Comparison of ENCODE assay signal across 8 mouse cellular contexts in genomic region chr19:8872266-8872840, GRCm38 (mm10). TPM values are rescaled to one million over a fixed set of nuclear protein-coding genes. Genes with fewer than 3 reads are reported as not detected.
A peak's percentile ranks its signal among the peaks of the same experiment; 100 is the strongest.
DNase-seq lines count a peak whose midpoint lies in the region; ATAC-seq and TF ChIP-seq lines count a peak whose summit lies in the region.

No protein-coding gene starts in this region.

- TF ChIP-seq CTCF in kidney, postnatal 0 days (IDR thresholded peaks at IDR 0.05; ENCODE audit: low read depth) = no peak

- H3K9ac ChIP-seq in kidney, postnatal 0 days (ENCODE audit: low read depth, low read length) = peak overlapping the region; percentile 96
- H3K9ac ChIP-seq in hindbrain, embryonic 16.5 days (ENCODE audit: low read depth, low read length) = peak overlapping the region; percentile 86
- peak overlapping the region; percentile 97 for H3K9ac ChIP-seq in midbrain, embryonic 16.5 days (ENCODE audit: low read depth, low read length)

- H3K27me3 ChIP-seq in kidney, postnatal 0 days (ENCODE audit: insufficient read depth, low read length) = no peaks in the 10 kb centered on the region
- H3K27me3 ChIP-seq in hindbrain, embryonic 16.5 days (replicated peaks; ENCODE audit: control insufficient read depth, insufficient read depth, low read length) = no peaks in the 10 kb centered on the region
- no peaks in the 10 kb centered on the region for H3K27me3 ChIP-seq in midbrain, embryonic 16.5 days (ENCODE audit: control insufficient read depth, insufficient read depth, low read depth, low read length)

- H3K36me3 ChIP-seq in kidney, postnatal 0 days (ENCODE audit: insufficient read depth, low read length) = peaks cover 31% of the 10 kb centered on the region
- peaks cover 26% of the 10 kb centered on the region for H3K36me3 ChIP-seq in hindbrain, embryonic 16.5 days (ENCODE audit: control insufficient read depth, insufficient read depth, low read length)
- peaks cover 6% of the 10 kb centered on the region; the same call in 1 of the 2 replicates for H3K36me3 ChIP-seq in midbrain, embryonic 16.5 days (ENCODE audit: control insufficient read depth, insufficient read depth, low read length)

- peak overlapping the region; percentile 96 for H3K4me3 ChIP-seq in kidney, postnatal 0 days (replicated peaks; ENCODE audit: low read depth, low read length)
- H3K4me3 ChIP-seq in brown adipose tissue, adult 24 weeks (ENCODE audit: insufficient read depth, low read depth, low read length) = peak overlapping the region; percentile 90
- peak overlapping the region; percentile 75 for H3K4me3 ChIP-seq in hindbrain, embryonic 16.5 days (ENCODE audit: low read length)
- H3K4me3 ChIP-seq in midbrain, embryonic 16.5 days (ENCODE audit: low read depth, low read length) = peak overlapping the region; percentile 88

- peak overlapping the region; percentile 80 for H3K4me2 ChIP-seq in kidney, postnatal 0 days (ENCODE audit: low read length)
- H3K4me2 ChIP-seq in hindbrain, embryonic 16.5 days (ENCODE audit: low read length) = peak overlapping the region; percentile 81
- H3K4me2 ChIP-seq in midbrain, embryonic 16.5 days (ENCODE audit: low read length) = peak overlapping the region; percentile 95

- H3K27ac ChIP-seq in kidney, postnatal 0 days = peak overlapping the region; percentile 90
- H3K27ac ChIP-seq in brown adipose tissue, adult 24 weeks (replicated peaks; ENCODE audit: low read depth, low read length) = peak overlapping the region; percentile 78
- H3K27ac ChIP-seq in hindbrain, embryonic 16.5 days (ENCODE audit: low read depth, low read length) = no peak overlapping the region
- no peak overlapping the region for H3K27ac ChIP-seq in midbrain, embryonic 16.5 days (ENCODE audit: low read length)

- no peaks in the 10 kb centered on the region for H3K9me3 ChIP-seq in kidney, postnatal 0 days (replicated peaks; ENCODE audit: low read length)
- H3K9me3 ChIP-seq in hindbrain, embryonic 16.5 days (ENCODE audit: control insufficient read depth, low read length) = no peaks in the 10 kb centered on the region
- H3K9me3 ChIP-seq in midbrain, embryonic 16.5 days (replicated peaks; ENCODE audit: control insufficient read depth, low read length, poor library complexity, severe bottlenecking) = no peaks in the 10 kb centered on the region

- ATAC-seq in kidney, postnatal 0 days (replicated peaks; ENCODE audit: low FRiP score, low read depth) = no peak
- no peak for ATAC-seq in hindbrain, embryonic 16.5 days
- 0 out of 2 replicates have a peak, but pooled peaks have one; percentile 9 for ATAC-seq in midbrain, embryonic 16.5 days
- no peak for ATAC-seq in megakaryocyte progenitor cell, adult 5-6 weeks (replicated peaks; ENCODE audit: poor library complexity)

- 63% methylated on average over 10 of the region's 10 CpGs for whole genome bisulfite sequencing in kidney, postnatal 0 days
- 78% methylated on average over 10 of the region's 10 CpGs for WGBS in hindbrain, embryonic 16.5 days
- 84% methylated on average over 10 of the region's 10 CpGs for WGBS in midbrain, embryonic 16.5 days

- H3K4me1 ChIP-seq in kidney, postnatal 0 days (replicated peaks; ENCODE audit: insufficient read depth, low read length) = 0 out of 2 replicates have a peak, but pooled peaks cover 5% of the 10 kb centered on the region
- peaks cover 6% of the 10 kb centered on the region; the same call in 1 of the 2 replicates for H3K4me1 ChIP-seq in brown adipose tissue, adult 24 weeks (ENCODE audit: control insufficient read depth, insufficient read depth, insufficient read length, low read length)
- peaks cover 11% of the 10 kb centered on the region for H3K4me1 ChIP-seq in hindbrain, embryonic 16.5 days (ENCODE audit: control insufficient read depth, insufficient read depth, low read depth, low read length)
- peaks cover 12% of the 10 kb centered on the region for H3K4me1 ChIP-seq in midbrain, embryonic 16.5 days (ENCODE audit: control insufficient read depth, insufficient read depth, low read length)

- DNase-seq in kidney, postnatal 0 days (ENCODE audit: low spot score) = no peak
- no peak for DNase-seq in kidney, adult 11 months
- no peak for DNase-seq in right cerebral cortex, postnatal 36 days (ENCODE audit: low spot score in 2 of 2)
- DNase-seq in layer of hippocampus, adult 8-10 months (ENCODE audit: low spot score in 2 of 2) = no peak

RNA-seq across cellular contexts. Expression of gene Ubxn1, which starts 1.1 kb away (rescaled TPM):
- 195 and 206 TPM in 2 replicates for polyA plus RNA-seq in kidney, postnatal 0 days (2015; fragmentation: Nextera tagmentation; extraction: Ambion mirVana)
- 188 and 228 TPM in 2 replicates for polyA plus RNA-seq in brown adipose tissue, adult 24 weeks (2012; ENCODE audit: insufficient read depth, insufficient read length, missing spikeins)
- 147 and 151 TPM in 2 replicates for polyA plus RNA-seq in hindbrain, embryonic 16.5 days (2015; fragmentation: Nextera tagmentation; extraction: Ambion mirVana)
- polyA plus RNA-seq in midbrain, embryonic 16.5 days (2015; fragmentation: Nextera tagmentation; extraction: Ambion mirVana) = 130 and 142 TPM in 2 replicates
- total RNA-seq in layer of hippocampus, adult 8-10 months (2022) = 100 to 1,000 TPM in 2 of 4 experiments, 10 to 100 TPM in 2; 87.8 to 123 (median 106) TPM
- 60.6 and 77.0 TPM in 2 replicates for total RNA-seq in megakaryocyte progenitor cell, adult 5-6 weeks (2015)
- 159 and 168 TPM in 2 replicates for total RNA-seq in megakaryocyte progenitor cell, adult 5-6 weeks (2017)

RNA-seq across cellular contexts. Expression of gene Uqcc3, which starts 8.4 kb away (rescaled TPM):
- 94.5 and 97.4 TPM in 2 replicates for polyA plus RNA-seq in kidney, postnatal 0 days (2015; fragmentation: Nextera tagmentation; extraction: Ambion mirVana)
- polyA plus RNA-seq in brown adipose tissue, adult 24 weeks (2012; ENCODE audit: insufficient read depth, insufficient read length, missing spikeins) = 88.3 and 93.3 TPM in 2 replicates
- 58.5 and 61.5 TPM in 2 replicates for polyA plus RNA-seq in hindbrain, embryonic 16.5 days (2015; fragmentation: Nextera tagmentation; extraction: Ambion mirVana)
- polyA plus RNA-seq in midbrain, embryonic 16.5 days (2015; fragmentation: Nextera tagmentation; extraction: Ambion mirVana) = 54.5 and 59.8 TPM in 2 replicates
- 10 to 100 TPM; 23.4 to 37.2 (median 29.5) TPM for total RNA-seq in layer of hippocampus, adult 8-10 months (2022)
- 44.4 and 46.0 TPM in 2 replicates for total RNA-seq in megakaryocyte progenitor cell, adult 5-6 weeks (2015)
- total RNA-seq in megakaryocyte progenitor cell, adult 5-6 weeks (2017) = 93.0 and 118 TPM in 2 replicates

RNA-seq across cellular contexts. Expression of gene Lbhd1, which starts 11.2 kb away (rescaled TPM):
- polyA plus RNA-seq in kidney, postnatal 0 days (2015; fragmentation: Nextera tagmentation; extraction: Ambion mirVana) = 69.8 and 70.8 TPM in 2 replicates
- 11.9 and 20.2 TPM in 2 replicates for polyA plus RNA-seq in brown adipose tissue, adult 24 weeks (2012; ENCODE audit: insufficient read depth, insufficient read length, missing spikeins)
- 27.5 and 35.0 TPM in 2 replicates for polyA plus RNA-seq in hindbrain, embryonic 16.5 days (2015; fragmentation: Nextera tagmentation; extraction: Ambion mirVana)
- 30.5 and 31.7 TPM in 2 replicates for polyA plus RNA-seq in midbrain, embryonic 16.5 days (2015; fragmentation: Nextera tagmentation; extraction: Ambion mirVana)
- total RNA-seq in layer of hippocampus, adult 8-10 months (2022) = 10 to 100 TPM in 1 of 4 experiments, 1 to 10 TPM in 3; 4.9 to 10.4 (median 6.0) TPM
- 53.0 and 75.7 TPM in 2 replicates for total RNA-seq in megakaryocyte progenitor cell, adult 5-6 weeks (2015)
- total RNA-seq in megakaryocyte progenitor cell, adult 5-6 weeks (2017) = 7.5 and 14.3 TPM in 2 replicates

RNA-seq across cellular contexts. Expression of gene Gm49403, which starts 11.4 kb away (rescaled TPM):
- not detected in 2 replicates for polyA plus RNA-seq in kidney, postnatal 0 days (2015; fragmentation: Nextera tagmentation; extraction: Ambion mirVana)
- polyA plus RNA-seq in brown adipose tissue, adult 24 weeks (2012; ENCODE audit: insufficient read depth, insufficient read length, missing spikeins) = not detected in 2 replicates
- polyA plus RNA-seq in hindbrain, embryonic 16.5 days (2015; fragmentation: Nextera tagmentation; extraction: Ambion mirVana) = not detected in 2 replicates
- not detected in 2 replicates for polyA plus RNA-seq in midbrain, embryonic 16.5 days (2015; fragmentation: Nextera tagmentation; extraction: Ambion mirVana)
- not detected for total RNA-seq in layer of hippocampus, adult 8-10 months (2022)
- not detected in 2 replicates for total RNA-seq in megakaryocyte progenitor cell, adult 5-6 weeks (2015)
- total RNA-seq in megakaryocyte progenitor cell, adult 5-6 weeks (2017) = not detected in 2 replicates

RNA-seq across cellular contexts. Expression of gene 1810009A15Rik, which starts 16.3 kb away (rescaled TPM):
- polyA plus RNA-seq in kidney, postnatal 0 days (2015; fragmentation: Nextera tagmentation; extraction: Ambion mirVana) = 69.0 and 76.7 TPM in 2 replicates
- 36.6 and 59.8 TPM in 2 replicates for polyA plus RNA-seq in brown adipose tissue, adult 24 weeks (2012; ENCODE audit: insufficient read depth, insufficient read length, missing spikeins)
- 44.3 and 46.5 TPM in 2 replicates for polyA plus RNA-seq in hindbrain, embryonic 16.5 days (2015; fragmentation: Nextera tagmentation; extraction: Ambion mirVana)
- 35.4 and 39.2 TPM in 2 replicates for polyA plus RNA-seq in midbrain, embryonic 16.5 days (2015; fragmentation: Nextera tagmentation; extraction: Ambion mirVana)
- total RNA-seq in layer of hippocampus, adult 8-10 months (2022) = 10 to 100 TPM; 22.7 to 32.0 (median 26.5) TPM
- total RNA-seq in megakaryocyte progenitor cell, adult 5-6 weeks (2015) = 51.4 and 70.0 TPM in 2 replicates
- total RNA-seq in megakaryocyte progenitor cell, adult 5-6 weeks (2017) = 74.3 and 91.0 TPM in 2 replicates

Comparison
In these comparisons a context has a peak if more than half of its experiments do, and no peak if none do; other contexts are left out.
1. H3K27ac ChIP-seq: peak in kidney, postnatal 0 days (single experiment) and brown adipose tissue, adult 24 weeks (single experiment); none in hindbrain, embryonic 16.5 days (single experiment) and midbrain, embryonic 16.5 days (single experiment).
2. Peak in every context shown above with its lines, with median percentiles within 50 percentile points of each other: H3K4me2 ChIP-seq, H3K4me3 ChIP-seq and H3K9ac ChIP-seq.